Mouse (Mus musculus): ENCODE results near the gene Nmt1. TPM values are rescaled to one million over a fixed set of nuclear protein-coding genes. Genes with fewer than 3 reads are reported as not detected.

Nmt1 gene
- total RNA-seq, 2 experiments from 2014 or later: 44.9 to 54.1 TPM

DNA sequence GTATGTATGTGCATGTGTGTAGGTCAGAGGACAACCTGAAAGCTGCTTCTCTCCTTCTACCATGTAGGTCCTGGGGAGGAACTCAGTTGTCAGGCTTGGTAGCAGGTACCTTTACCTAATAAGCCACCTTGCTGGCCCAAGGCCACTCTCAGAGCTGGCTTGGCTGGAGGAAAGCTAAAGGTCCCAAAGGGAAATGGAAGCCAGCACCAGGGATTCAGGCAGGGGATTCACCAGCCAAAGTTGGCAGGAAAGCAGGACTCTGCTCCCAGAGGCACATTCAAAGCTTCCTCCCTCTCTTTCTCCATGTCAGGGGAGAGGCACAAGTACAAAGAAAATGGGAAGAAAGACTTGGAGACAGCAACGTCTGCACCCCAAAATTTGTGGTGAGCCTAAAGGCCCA, 23.1 kb upstream of the Nmt1 start:
- ATAC-seq (replicated peaks; ENCODE audit: poor library complexity, severe bottlenecking): no peak

- ATAC-seq (replicated peaks; ENCODE audit: poor library complexity, severe bottlenecking): peak; percentile 24; the same call in 1 of the 2 replicates
Measured at GRCm38 (mm10) chr11:103005254-103005981, 22.6 kb upstream of the Nmt1 start.

- ATAC-seq (replicated peaks; ENCODE audit: poor library complexity, severe bottlenecking): peak; percentile 26; the same call in 1 of the 2 replicates
Measured at GRCm38 (mm10) chr11:103006286-103007000, 21.5 kb upstream of the Nmt1 start.

- peak; percentile 91 for ATAC-seq (replicated peaks; ENCODE audit: poor library complexity, severe bottlenecking)
Measured at GRCm38 (mm10) chr11:103007001-103007340, 21.0 kb upstream of the Nmt1 start.

DNA sequence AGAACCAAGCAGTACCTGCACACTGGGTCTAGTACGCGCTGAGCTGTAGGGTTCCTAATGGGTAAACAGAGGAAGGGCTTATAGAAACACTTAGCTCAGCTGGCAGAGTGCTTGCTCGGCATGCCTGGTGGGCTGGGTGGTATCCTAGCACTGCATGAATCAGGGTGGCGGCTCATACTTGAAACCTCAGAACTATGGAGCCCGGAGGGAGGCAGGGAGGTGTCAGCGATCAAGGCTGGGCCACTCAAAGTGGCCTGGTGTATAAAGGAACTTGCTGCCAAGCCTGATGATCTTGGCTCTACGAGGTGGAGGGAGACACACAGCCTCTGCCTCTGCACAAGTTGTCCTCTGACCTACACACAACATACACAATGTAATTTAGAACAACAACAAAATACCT, 19.4 kb upstream of the Nmt1 start:
- ATAC-seq (replicated peaks; ENCODE audit: poor library complexity, severe bottlenecking): no peak

GRCm38 (mm10) chr11:103009208-103009607, 18.8 kb upstream of the Nmt1 start:
- no peak for ATAC-seq (replicated peaks; ENCODE audit: poor library complexity, severe bottlenecking)

- ATAC-seq (replicated peaks; ENCODE audit: poor library complexity, severe bottlenecking): no peak
Measured at GRCm38 (mm10) chr11:103010454-103011205, 17.4 kb upstream of the Nmt1 start.

DNA sequence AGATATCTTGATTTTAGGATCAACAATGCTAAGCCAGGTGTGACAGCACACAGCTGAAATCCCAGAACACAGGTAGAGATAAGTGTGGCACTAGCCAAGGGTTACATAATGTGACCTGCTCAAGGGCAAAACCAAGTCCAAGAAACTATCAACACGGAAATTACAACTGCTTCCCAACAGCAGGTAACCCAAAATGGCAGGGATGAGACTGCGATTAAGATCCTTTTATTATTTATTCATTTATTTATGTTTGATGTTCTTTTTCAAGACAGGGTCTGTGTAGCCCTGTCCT, 16.8 kb upstream of the Nmt1 start:
- no peak for ATAC-seq (replicated peaks; ENCODE audit: poor library complexity, severe bottlenecking)

- no peak for ATAC-seq (replicated peaks; ENCODE audit: poor library complexity, severe bottlenecking)
Measured at GRCm38 (mm10) chr11:103015881-103016825, 11.8 kb upstream of the Nmt1 start.

GRCm38 (mm10) chr11:103016930-103017329, 11.1 kb upstream of the Nmt1 start:
- ATAC-seq (replicated peaks; ENCODE audit: poor library complexity, severe bottlenecking): peak; percentile 100

DNA sequence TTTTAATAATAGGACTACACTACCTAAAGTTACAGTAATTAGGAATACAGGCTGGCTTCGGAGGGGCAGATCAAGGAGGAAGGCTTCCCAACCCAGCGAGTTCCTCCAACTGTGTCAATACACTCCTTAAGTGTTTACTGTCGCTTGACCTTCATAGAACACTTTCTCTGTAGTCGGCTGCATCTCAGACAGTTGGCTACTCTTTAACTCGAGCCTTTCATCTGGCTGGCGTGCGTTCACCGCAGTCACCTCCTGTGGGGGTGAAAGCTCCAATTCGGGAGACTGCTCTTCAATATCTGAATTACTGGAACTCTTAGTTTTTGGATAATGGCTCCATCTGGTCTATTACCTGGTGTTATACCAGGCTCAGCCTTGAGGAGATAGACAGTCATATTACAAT, 10.3 kb upstream of the Nmt1 start:
- ATAC-seq (replicated peaks; ENCODE audit: poor library complexity, severe bottlenecking): no peak

- no peak for ATAC-seq (replicated peaks; ENCODE audit: poor library complexity, severe bottlenecking)
Measured at GRCm38 (mm10) chr11:103018860-103019259, 9.1 kb upstream of the Nmt1 start.

DNA sequence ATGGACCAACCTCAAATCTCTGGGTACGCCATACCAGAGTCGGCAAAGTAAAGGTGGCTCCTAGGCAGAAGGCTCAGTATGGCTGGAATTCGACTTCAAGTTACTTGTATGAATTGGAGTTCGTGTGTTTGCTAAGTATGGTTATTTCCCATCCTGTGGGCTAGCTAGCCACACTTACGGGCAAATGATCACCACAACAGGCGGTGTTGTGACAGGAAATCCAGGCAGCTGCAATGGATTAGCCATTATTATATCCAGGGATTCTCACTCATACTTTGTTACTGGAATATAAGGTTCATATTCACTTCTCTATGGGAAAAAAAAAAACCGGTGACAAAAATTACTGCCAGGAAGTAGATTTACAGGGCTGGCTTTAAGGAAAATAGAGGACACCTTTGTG, 8.7 kb upstream of the Nmt1 start:
- ATAC-seq (replicated peaks; ENCODE audit: poor library complexity, severe bottlenecking): no peak

GRCm38 (mm10) chr11:103020713-103021335, 7.2 kb upstream of the Nmt1 start:
- ATAC-seq (replicated peaks; ENCODE audit: poor library complexity, severe bottlenecking): no peak

DNA sequence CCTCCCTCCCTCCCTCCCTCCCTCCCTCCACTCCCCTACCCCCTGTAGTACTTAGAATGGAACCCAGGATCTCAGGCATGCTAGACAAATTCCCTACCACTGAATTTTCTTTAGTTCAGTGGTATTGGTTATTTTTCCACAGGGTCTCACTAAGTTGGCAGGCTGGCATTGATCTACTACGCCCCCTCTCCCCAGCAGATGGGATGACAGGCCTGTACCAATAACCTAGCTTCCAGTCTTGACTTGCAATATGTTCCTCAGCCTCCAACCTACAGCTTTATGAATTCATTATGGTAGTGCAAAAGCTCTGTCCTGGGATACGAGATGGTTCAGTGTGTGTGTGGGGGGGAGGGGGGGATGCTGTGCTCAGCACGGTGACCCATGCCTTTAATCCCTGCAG, 4.0 kb upstream of the Nmt1 start:
- ATAC-seq (replicated peaks; ENCODE audit: poor library complexity, severe bottlenecking): no peak

GRCm38 (mm10) chr11:103026901-103027300, 1.1 kb upstream of the Nmt1 start:
- ATAC-seq (replicated peaks; ENCODE audit: poor library complexity, severe bottlenecking): peak; percentile 34

GRCm38 (mm10) chr11:103027570-103028175, 317 bp upstream of the Nmt1 start:
- peak; percentile 33 for ATAC-seq (replicated peaks; ENCODE audit: poor library complexity, severe bottlenecking)

GRCm38 (mm10) chr11:103033030-103033429, 5.0 kb downstream of the Nmt1 start:
- no peak for ATAC-seq (replicated peaks; ENCODE audit: poor library complexity, severe bottlenecking)

- no peak for ATAC-seq (replicated peaks; ENCODE audit: poor library complexity, severe bottlenecking)
Measured at GRCm38 (mm10) chr11:103035007-103035406, 7.0 kb downstream of the Nmt1 start.

Data from granulocyte monocyte progenitor cell, adult 5-6 weeks (primary cell).